Mouse (Mus musculus): Measurements from ENCODE around the gene Stx5a.

- TF ChIP-seq GATA1 (IDR thresholded peaks at IDR 0.05; ENCODE audit: borderline replicate concordance, low read length) (no peak), FLI1 (IDR thresholded peaks at IDR 0.05; ENCODE audit: low read length) (no peak)
Measured at GRCm38 (mm10) chr19:8734334-8734733, 6.9 kb upstream of the Stx5a start.
